Mouse (Mus musculus): Measurements from ENCODE around the gene Sult1a1. TPM values are rescaled to one million over a fixed set of nuclear protein-coding genes. Genes with fewer than 3 reads are reported as not detected.
A peak's percentile ranks its signal among the peaks of the same experiment; 100 is the strongest.

Gene Sult1a1
- 12.2 and 17.5 TPM in 2 replicates for polyA plus RNA-seq (2015; fragmentation: Nextera tagmentation; extraction: Ambion mirVana)

GRCm38 (mm10) chr7:126676207-126676606 is at the start of gene Sult1a1:
Gene Sult1a1 (minus strand): TSS chr7:126676432.
- Histone ChIP-seq H3K9me3 (no peaks in the 10 kb centered on the region), H3K27ac (peak within 1 kb of the TSS; percentile 67), H3K36me3 (peaks cover 24% of the 10 kb centered on the region), H3K4me2 (no peak within 1 kb of the TSS), H3K27me3 (no peaks in the 10 kb centered on the region), H3K4me1 (peaks cover 11% of the 10 kb centered on the region; the same call in 1 of the 2 replicates), H3K4me3 (0 out of 2 replicates have a peak within 1 kb of the TSS, but pooled peaks have one; percentile 4), H3K9ac (no peak within 1 kb of the TSS)
- 50% methylated on average over 1 of the region's 1 CpGs for WGBS
- 0 out of 2 replicates have a peak, but pooled peaks have one; percentile 19 for ATAC-seq (ENCODE audit: insufficient number of reproducible peaks, low FRiP score, low TSS enrichment, low read depth)

- Histone ChIP-seq H3K27me3 (no peaks in the 10 kb centered on the region), H3K27ac (no peak overlapping the region), H3K36me3 (no peaks in the 10 kb centered on the region), H3K4me3 (no peak overlapping the region), H3K4me1 (no peaks in the 10 kb centered on the region), H3K9me3 (no peaks in the 10 kb centered on the region; the same call in 1 of the 2 replicates), H3K9ac (no peak overlapping the region), H3K4me2 (no peak overlapping the region)
- ATAC-seq (ENCODE audit: insufficient number of reproducible peaks, low FRiP score, low TSS enrichment, low read depth), result no peak
- 78% methylated on average over 5 of the region's 5 CpGs for WGBS
Observed at GRCm38 (mm10) chr7:126725667-126726066, 49.4 kb upstream of the Sult1a1 start.

- no peak overlapping the region for H3K27ac ChIP-seq
- H3K9ac ChIP-seq, result no peak overlapping the region
- no peaks in the 10 kb centered on the region for H3K27me3 ChIP-seq
- no peaks in the 10 kb centered on the region for H3K36me3 ChIP-seq
- H3K4me1 ChIP-seq, result no peaks in the 10 kb centered on the region
- ATAC-seq (ENCODE audit: insufficient number of reproducible peaks, low FRiP score, low TSS enrichment, low read depth), result no peak
- H3K9me3 ChIP-seq, result no peaks in the 10 kb centered on the region; the same call in 1 of the 2 replicates
- 74% methylated on average over 3 of the region's 3 CpGs for WGBS
- no peak overlapping the region for H3K4me3 ChIP-seq
- H3K4me2 ChIP-seq, result no peak overlapping the region
Observed at GRCm38 (mm10) chr7:126725077-126725476, 48.8 kb upstream of the Sult1a1 start.

GRCm38 (mm10) chr7:126721635-126722034 is 45.4 kb upstream of the Sult1a1 start:
- WGBS, result 87% methylated on average over 13 of the region's 13 CpGs

GRCm38 (mm10) chr7:126718787-126719337 is 42.6 kb upstream of the Sult1a1 start:
- Histone ChIP-seq H3K27ac (no peak overlapping the region), H3K36me3 (no peaks in the 10 kb centered on the region), H3K9ac (no peak overlapping the region), H3K4me1 (no peaks in the 10 kb centered on the region), H3K27me3 (no peaks in the 10 kb centered on the region), H3K4me3 (no peak overlapping the region), H3K4me2 (no peak overlapping the region), H3K9me3 (no peaks in the 10 kb centered on the region; the same call in 1 of the 2 replicates)
- no peak for ATAC-seq (ENCODE audit: insufficient number of reproducible peaks, low FRiP score, low TSS enrichment, low read depth)
- WGBS, result 92% methylated on average over 5 of the region's 5 CpGs

More at GRCm38 (mm10) chr7:126721635-126722034, 45.4 kb upstream of the Sult1a1 start:
- Histone ChIP-seq H3K27ac (no peak overlapping the region), H3K9me3 (no peaks in the 10 kb centered on the region; the same call in 1 of the 2 replicates), H3K9ac (no peak overlapping the region), H3K27me3 (no peaks in the 10 kb centered on the region), H3K4me3 (no peak overlapping the region), H3K4me2 (no peak overlapping the region), H3K4me1 (no peaks in the 10 kb centered on the region), H3K36me3 (no peaks in the 10 kb centered on the region)
- no peak for ATAC-seq (ENCODE audit: insufficient number of reproducible peaks, low FRiP score, low TSS enrichment, low read depth)

GRCm38 (mm10) chr7:126717566-126717965 is 41.3 kb upstream of the Sult1a1 start:
- H3K4me2 ChIP-seq, result no peak overlapping the region
- no peaks in the 10 kb centered on the region for H3K36me3 ChIP-seq
- H3K27me3 ChIP-seq, result no peaks in the 10 kb centered on the region
- 87% methylated on average over 3 of the region's 3 CpGs for WGBS
- no peak overlapping the region for H3K4me3 ChIP-seq
- H3K9ac ChIP-seq, result no peak overlapping the region
- no peak for ATAC-seq (ENCODE audit: insufficient number of reproducible peaks, low FRiP score, low TSS enrichment, low read depth)
- no peaks in the 10 kb centered on the region for H3K4me1 ChIP-seq
- H3K27ac ChIP-seq, result no peak overlapping the region
- no peaks in the 10 kb centered on the region for H3K9me3 ChIP-seq

- no peak for ATAC-seq (ENCODE audit: insufficient number of reproducible peaks, low FRiP score, low TSS enrichment, low read depth)
- Histone ChIP-seq H3K4me2 (no peak overlapping the region), H3K27me3 (no peaks in the 10 kb centered on the region), H3K36me3 (no peaks in the 10 kb centered on the region), H3K9ac (no peak overlapping the region), H3K4me1 (no peaks in the 10 kb centered on the region), H3K27ac (no peak overlapping the region), H3K4me3 (no peak overlapping the region), H3K9me3 (no peaks in the 10 kb centered on the region)
- whole genome bisulfite sequencing, result 70% methylated on average over 4 of the region's 4 CpGs
Observed at GRCm38 (mm10) chr7:126715679-126716078, 39.4 kb upstream of the Sult1a1 start.

- 84% methylated on average over 3 of the region's 3 CpGs for WGBS
- ATAC-seq (ENCODE audit: insufficient number of reproducible peaks, low FRiP score, low TSS enrichment, low read depth), result no peak
Observed at GRCm38 (mm10) chr7:126711910-126712309, 35.7 kb upstream of the Sult1a1 start.

GRCm38 (mm10) chr7:126710266-126710665 is 34.0 kb upstream of the Sult1a1 start:
- H3K4me3 ChIP-seq, result no peak overlapping the region
- WGBS, result 68% methylated on average over 4 of the region's 4 CpGs
- H3K4me1 ChIP-seq, result no peaks in the 10 kb centered on the region
- H3K36me3 ChIP-seq, result no peaks in the 10 kb centered on the region
- H3K27me3 ChIP-seq, result peaks cover 6% of the 10 kb centered on the region; the same call in 1 of the 2 replicates
- H3K4me2 ChIP-seq, result no peak overlapping the region
- no peak for ATAC-seq (ENCODE audit: insufficient number of reproducible peaks, low FRiP score, low TSS enrichment, low read depth)
- no peak overlapping the region for H3K27ac ChIP-seq
- no peaks in the 10 kb centered on the region for H3K9me3 ChIP-seq
- no peak overlapping the region for H3K9ac ChIP-seq

More at GRCm38 (mm10) chr7:126711910-126712309, 35.7 kb upstream of the Sult1a1 start:
- H3K4me1 ChIP-seq, result no peaks in the 10 kb centered on the region
- no peaks in the 10 kb centered on the region for H3K36me3 ChIP-seq
- no peak overlapping the region for H3K4me2 ChIP-seq
- H3K27me3 ChIP-seq, result no peaks in the 10 kb centered on the region
- H3K9me3 ChIP-seq, result no peaks in the 10 kb centered on the region
- no peak overlapping the region for H3K9ac ChIP-seq
- no peak overlapping the region for H3K4me3 ChIP-seq
- H3K27ac ChIP-seq, result no peak overlapping the region

GRCm38 (mm10) chr7:126708175-126708952 is 32.1 kb upstream of the Sult1a1 start:
- H3K4me1 ChIP-seq, result peaks cover 18% of the 10 kb centered on the region
- no peak overlapping the region for H3K4me2 ChIP-seq
- H3K27me3 ChIP-seq, result peaks cover 10% of the 10 kb centered on the region
- no peak overlapping the region for H3K27ac ChIP-seq
- 84% methylated on average over 10 of the region's 10 CpGs for WGBS
- H3K4me3 ChIP-seq, result no peak overlapping the region
- H3K9me3 ChIP-seq, result no peaks in the 10 kb centered on the region
- H3K36me3 ChIP-seq, result no peaks in the 10 kb centered on the region
- no peak overlapping the region for H3K9ac ChIP-seq
- ATAC-seq (ENCODE audit: insufficient number of reproducible peaks, low FRiP score, low TSS enrichment, low read depth), result no peak

- ATAC-seq (ENCODE audit: insufficient number of reproducible peaks, low FRiP score, low TSS enrichment, low read depth), result no peak
- 89% methylated on average over 19 of the region's 19 CpGs for WGBS
- H3K4me3 ChIP-seq, result no peak within 1 kb of the TSS
Observed at GRCm38 (mm10) chr7:126707442-126708174, 31.4 kb upstream of the Sult1a1 start, which contains the start of gene Coro1a. Gene Coro1a (minus strand): TSS chr7:126707787.

More at GRCm38 (mm10) chr7:126707442-126708174, 31.4 kb upstream of the Sult1a1 start, which contains the start of gene Coro1a:
- H3K4me1 ChIP-seq, result peaks cover 18% of the 10 kb centered on the region
- H3K9me3 ChIP-seq, result no peaks in the 10 kb centered on the region
- no peak within 1 kb of the TSS for H3K9ac ChIP-seq
- peaks cover 18% of the 10 kb centered on the region for H3K27me3 ChIP-seq
- no peak within 1 kb of the TSS for H3K4me2 ChIP-seq
- no peaks in the 10 kb centered on the region for H3K36me3 ChIP-seq
- no peak within 1 kb of the TSS for H3K27ac ChIP-seq
